Mouse (Mus musculus): Measurements from ENCODE around the gene Vamp1.
"Not testable (repeated sequence)": the region's sequence is repeated elsewhere in the genome, so short reads cannot be mapped to it uniquely, and the experiment has no call there.

The Vamp1 gene

DNA sequence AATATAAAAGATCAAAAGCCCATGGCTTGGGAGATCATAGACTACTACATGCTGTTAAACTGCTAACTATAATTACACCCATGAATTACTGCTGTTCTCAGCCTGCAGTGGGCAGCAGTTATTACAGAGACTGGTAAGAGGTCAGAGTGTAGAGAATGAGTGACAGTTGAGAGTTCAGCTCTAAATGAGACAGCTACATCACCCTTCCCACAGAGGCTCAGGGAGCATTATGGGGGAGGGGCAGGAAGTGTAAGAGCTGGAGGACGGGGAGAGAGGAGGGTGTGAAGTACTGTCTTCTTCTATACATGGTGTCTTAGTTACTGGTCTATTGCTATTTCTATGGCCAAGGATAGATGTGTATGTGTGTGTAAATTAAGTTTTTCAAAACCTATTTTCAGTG is 29.2 kb downstream of the Vamp1 start:
- no peak for DNase-seq (ENCODE audit: low spot score in 2 of 2)

DNA sequence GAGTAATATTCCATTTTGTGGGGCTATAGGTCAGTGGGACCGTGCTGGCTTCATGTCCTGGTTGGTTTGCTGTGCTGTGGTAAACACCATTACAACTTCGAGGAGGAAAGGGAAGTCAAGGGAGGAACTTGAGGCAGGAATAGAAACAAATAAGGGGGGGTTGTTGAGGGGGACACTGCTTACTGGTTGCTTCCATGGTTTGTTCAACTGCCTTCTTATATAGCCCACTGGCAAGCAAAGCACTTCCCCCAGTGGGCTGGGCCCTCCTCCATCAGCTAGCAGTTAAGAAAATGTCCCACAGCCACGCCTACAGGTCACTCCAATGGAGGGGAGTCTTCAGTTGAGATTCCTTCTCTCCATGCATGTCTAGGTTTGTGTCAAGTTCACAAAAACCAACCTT is 36.9 kb downstream of the Vamp1 start:
- no peak for DNase-seq (ENCODE audit: low spot score in 2 of 2)

- no peak for DNase-seq (ENCODE audit: low spot score in 2 of 2)
Observed at GRCm38 (mm10) chr6:125252711-125253110, 37.4 kb downstream of the Vamp1 start.

GRCm38 (mm10) chr6:125253863-125254715 is 38.7 kb downstream of the Vamp1 start:
- no peak for DNase-seq (ENCODE audit: low spot score in 2 of 2)

- DNase-seq (ENCODE audit: low spot score in 2 of 2) = no peak
Observed at GRCm38 (mm10) chr6:125255516-125256044, 40.2 kb downstream of the Vamp1 start.

DNA sequence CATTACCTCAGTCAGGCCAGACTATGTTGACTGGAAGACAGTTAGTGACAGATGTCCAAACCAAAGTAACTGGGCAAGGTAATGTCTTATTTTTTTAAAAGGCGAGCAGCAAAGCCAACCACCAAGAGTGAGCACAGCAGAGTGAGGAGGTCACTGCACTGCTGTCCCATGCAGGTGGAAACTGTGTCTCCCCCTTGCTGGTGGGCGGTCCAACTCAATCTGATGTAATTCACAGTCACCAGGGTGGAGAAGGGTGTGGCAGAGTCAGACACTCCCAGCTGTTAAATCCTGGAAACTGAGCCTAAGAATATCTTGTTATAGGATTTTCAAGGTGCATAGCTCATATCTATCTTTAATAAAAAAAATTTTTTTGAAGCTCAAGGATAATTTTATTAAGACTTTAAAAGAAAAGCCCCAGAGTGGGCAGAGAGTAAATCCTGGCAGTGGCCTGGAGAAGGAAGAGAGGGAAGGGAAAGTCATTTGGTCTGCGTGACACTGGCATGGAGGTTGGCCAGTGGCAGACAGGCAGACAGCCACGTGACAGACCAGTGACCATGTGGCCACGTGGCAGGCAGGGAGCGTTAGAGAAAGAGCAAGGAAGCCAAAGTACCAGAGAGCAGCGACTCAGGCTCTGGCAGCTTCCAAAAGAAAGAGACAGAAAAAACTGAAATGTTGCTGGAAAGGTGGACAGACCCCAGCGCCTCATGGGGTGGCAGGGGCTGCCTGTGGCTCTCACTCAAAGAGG is 41.0 kb downstream of the Vamp1 start:
- DNase-seq (ENCODE audit: low spot score in 2 of 2) = no peak

DNA sequence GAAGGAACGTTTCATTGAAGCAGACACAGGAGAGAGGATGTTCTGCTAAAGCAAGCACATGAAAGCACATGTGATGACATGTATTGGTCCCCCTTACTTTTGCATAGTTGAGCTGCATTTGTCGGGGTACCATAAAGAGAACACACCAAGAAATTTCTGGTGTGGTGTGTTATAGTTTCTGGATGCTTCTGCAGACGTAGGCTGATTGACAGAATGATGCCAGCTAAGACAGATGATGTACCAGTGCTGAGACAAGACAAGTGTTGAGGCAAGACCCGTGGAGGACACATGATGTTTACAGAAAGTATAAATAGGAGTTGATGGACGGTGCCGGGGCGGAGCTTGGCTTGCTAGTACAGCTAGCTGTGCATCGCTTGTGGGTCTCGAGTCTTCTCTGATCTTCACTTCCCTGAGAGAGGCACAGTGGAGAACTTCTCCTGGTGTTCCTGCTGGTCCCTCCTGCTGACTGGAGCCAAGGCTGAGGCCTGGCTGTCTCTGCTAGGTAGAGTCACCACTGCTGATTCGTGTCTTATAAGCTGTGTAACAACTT is 44.7 kb downstream of the Vamp1 start:
- no peak for DNase-seq (ENCODE audit: low spot score in 2 of 2)

- no peak for DNase-seq (ENCODE audit: low spot score in 2 of 2)
Observed at GRCm38 (mm10) chr6:125264219-125264618, 48.9 kb downstream of the Vamp1 start.

DNA sequence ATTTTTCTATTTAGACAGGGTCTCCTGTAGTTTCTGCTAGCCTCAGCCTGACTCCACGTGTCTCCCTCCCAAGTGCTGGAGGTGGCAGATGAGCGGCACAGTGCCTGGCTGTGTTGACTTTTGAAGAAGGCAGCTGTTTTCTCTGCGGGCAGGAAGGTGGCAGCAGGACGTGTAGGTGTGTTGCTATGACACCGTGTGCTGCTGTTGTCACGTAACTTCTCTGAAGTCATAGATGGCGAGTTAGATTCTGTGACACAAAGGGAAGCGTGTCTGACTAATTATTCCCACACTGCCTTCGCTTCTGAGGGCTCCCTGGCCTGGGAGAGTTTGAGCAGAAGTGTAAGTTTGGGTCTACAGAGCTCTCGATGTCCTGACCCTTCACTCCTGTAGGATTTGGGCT is 49.9 kb downstream of the Vamp1 start:
- no peak for DNase-seq (ENCODE audit: low spot score in 2 of 2)

GRCm38 (mm10) chr6:125266091-125266490 is 50.7 kb downstream of the Vamp1 start:
- DNase-seq (ENCODE audit: low spot score in 2 of 2) = no peak

GRCm38 (mm10) chr6:125266600-125266999 is 51.2 kb downstream of the Vamp1 start:
- DNase-seq (ENCODE audit: low spot score in 2 of 2) = not testable (repeated sequence)

- no peak for DNase-seq (ENCODE audit: low spot score in 2 of 2)
Observed at GRCm38 (mm10) chr6:125267469-125267868, 52.1 kb downstream of the Vamp1 start.

DNA sequence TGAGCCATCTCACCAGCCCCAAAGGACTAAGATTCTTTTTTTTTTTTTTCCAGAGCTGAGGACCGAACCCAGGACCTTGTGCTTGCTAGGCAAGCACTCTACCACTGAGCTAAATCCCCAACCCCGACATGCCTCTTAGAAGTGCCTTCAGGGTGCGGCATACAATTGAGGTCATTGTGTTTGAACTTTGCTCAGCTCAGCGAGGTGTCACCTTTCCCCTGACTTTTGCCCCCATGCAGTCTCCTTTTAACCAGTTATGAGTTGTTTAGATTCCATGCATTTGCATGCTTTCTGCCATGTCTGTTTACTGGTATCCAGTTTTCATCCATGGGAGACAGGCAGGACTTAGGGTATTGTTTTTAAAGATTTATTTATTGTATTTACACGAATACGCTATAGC is 53.4 kb downstream of the Vamp1 start:
- no peak for DNase-seq (ENCODE audit: low spot score in 2 of 2)

DNA sequence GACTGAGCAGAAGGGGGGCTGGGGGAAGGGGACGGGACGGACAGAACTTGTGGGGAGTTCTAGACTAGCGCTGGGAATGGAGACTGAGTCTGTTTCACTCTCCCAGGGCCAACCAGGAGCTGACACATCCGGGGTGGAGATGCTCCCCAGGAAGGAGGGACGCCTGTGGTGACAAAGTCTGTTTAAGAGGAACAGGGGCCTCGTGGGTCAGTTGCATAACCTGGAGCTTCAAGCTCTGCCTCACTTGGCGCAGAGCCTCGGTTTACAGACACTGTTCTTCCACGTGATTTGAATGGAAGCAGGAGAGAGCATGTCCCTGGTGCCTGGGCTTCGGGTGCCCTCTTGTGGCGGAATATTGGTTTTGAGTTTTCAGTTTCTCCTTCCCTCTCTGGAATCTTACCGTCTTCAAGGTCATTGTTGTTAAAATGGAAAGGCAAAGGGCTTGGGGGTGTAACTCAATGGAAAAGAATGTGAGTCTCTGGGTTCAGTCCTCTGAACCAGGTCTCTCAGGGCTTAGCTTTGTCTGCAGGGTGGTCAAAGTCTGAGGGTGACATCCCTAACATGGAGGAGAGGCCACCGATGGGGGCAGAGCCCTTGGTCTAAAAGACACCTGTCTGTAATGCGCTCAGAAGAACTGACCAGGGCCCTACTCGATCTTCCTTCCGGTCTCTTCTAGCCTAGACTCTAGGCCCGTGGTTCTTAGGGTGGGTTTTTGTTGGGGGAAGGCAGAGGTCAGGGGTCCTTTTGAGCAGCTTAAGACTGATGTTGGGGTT is 56.3 kb downstream of the Vamp1 start:
- peak; percentile 59 to 76 for DNase-seq (ENCODE audit: low spot score in 2 of 2)

GRCm38 (mm10) chr6:125272228-125272785 is 57.0 kb downstream of the Vamp1 start:
- no peak for DNase-seq (ENCODE audit: low spot score in 2 of 2)

DNA sequence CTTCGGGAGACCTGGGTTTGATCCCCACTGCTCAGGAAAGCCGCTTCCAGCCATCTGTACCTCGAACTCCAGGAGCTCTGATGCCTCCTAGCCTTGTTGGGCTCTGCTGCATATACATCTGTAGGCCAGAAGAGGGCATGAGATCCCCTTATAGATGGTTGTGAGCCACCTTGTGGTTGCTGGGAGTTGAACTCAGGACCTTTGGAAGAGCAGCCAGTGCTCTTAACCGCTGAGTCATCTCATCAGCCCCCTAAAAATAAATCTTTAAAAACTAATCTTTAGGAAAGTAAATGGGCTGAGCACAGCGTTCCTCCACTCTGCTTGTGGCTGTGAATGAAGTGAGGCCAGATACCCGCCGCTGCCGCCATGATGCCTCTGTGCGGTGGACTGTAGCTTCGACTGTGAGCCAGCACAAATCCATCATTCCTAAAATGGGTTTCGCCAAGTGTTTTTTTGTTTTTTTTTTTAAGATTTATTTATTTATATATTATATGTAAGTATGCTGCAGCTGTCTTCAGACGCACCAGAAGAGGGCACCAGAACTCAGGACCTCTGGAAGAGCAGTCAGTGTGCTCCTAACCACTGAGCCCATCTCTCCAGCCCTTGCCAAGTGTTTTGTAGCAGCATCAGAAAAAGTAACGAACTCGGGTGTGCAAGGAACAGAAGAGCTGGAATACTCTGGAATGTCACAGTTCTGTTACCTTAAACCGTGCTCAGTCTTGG is 59.7 kb downstream of the Vamp1 start:
- DNase-seq (ENCODE audit: low spot score in 2 of 2) = no peak

DNA sequence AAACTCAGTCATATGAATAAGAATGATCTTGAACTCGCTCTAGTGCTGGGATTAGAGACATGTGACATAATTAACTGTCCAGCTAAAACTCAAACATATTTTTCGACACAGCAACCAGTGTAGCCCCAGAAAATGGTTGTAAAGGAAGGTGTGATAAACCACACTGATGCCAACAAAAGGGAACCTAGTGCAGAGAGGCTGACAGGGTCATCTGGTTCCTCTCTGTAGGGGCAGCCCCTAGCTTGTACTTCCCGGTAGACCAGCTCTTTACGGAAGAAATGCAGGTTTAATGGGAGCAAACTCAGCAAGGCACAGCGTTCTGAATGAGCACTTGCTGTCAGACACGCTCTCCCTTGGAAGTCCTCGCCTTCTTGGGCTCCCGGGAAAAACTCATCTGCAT is 64.4 kb downstream of the Vamp1 start:
- no peak for DNase-seq (ENCODE audit: low spot score in 2 of 2)

DNA sequence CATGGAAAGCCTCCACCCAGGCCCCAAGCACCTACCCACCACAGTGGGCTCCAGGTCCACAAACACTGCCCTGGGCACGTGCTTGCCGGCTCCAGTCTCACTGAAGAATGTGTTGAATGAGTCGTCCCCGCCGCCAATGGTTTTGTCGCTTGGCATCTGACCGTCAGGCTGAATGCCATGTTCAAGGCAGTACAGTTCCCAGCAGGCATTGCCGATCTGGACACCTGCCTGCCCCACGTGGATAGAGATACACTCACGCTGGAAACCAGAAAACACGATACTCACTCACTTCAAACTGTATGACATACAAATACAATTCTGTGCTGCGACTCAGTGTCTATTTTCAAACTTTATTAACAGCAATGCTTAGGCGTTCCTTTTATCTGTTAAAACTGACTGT is 67.4 kb downstream of the Vamp1 start:
- DNase-seq (ENCODE audit: low spot score in 2 of 2) = not testable (repeated sequence)

DNA sequence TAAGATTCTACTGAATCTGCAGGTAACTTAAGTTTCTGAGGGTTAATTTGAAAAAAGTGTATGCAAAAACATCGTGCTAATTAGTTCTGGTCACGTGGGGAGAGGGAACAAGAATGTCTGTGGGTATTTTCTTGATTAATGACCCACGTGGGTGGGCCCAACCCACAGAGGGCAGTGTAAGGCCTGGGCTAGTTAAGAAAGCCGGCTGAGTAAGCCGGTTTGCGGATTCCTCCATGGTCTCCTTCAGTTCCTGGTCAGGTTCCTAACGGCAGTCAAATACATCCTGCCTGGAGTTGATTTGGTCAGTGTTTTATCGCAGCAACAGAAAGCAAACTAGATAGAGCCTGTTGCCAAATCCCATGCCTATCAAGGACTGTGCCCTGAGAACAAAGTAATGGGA is 68.9 kb downstream of the Vamp1 start:
- DNase-seq (ENCODE audit: low spot score in 2 of 2) = no peak

GRCm38 (mm10) chr6:125284751-125285150 is 69.4 kb downstream of the Vamp1 start:
- no peak for DNase-seq (ENCODE audit: low spot score in 2 of 2)

DNA sequence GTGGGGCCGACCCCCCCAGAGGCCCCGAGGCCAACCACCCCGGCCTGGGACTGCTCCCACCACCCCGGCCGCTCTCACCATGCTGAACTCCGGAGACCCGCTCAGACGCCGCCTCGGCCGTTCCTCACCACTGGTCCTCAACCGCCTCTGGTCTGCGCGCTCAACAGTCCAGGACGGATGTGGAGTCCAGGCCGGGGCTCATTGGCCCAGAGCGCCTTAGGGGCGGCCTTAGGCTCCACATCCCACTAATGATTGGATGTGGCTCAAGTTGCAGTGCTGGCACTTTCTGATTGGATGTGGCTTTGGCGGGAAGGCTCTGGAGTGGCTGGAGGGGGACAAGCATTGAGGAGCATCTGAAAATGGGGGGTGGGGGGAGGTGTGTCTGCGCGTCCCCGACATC is 70.5 kb downstream of the Vamp1 start, which contains the start of gene Tuba3a:
Gene Tuba3a, minus strand, starts transcription at position 153 of the 400 bp plus-strand sequence.
- no peak for DNase-seq (ENCODE audit: low spot score in 2 of 2)
